Mouse (Mus musculus): ENCODE data around the gene Fam107b. TPM values are rescaled to one million over a fixed set of nuclear protein-coding genes. Genes with fewer than 3 reads are reported as not detected.
"Not testable (repeated sequence)": the region's sequence is repeated elsewhere in the genome, so short reads cannot be mapped to it uniquely, and the experiment has no call there.

Gene Fam107b
- total RNA-seq, 2 experiments from 2014 or later = 6.7 to 7.5 TPM

GRCm38 (mm10) chr2:3657376-3657775, 87.1 kb downstream of the Fam107b start:
- no peak for DNase-seq
- intact Hi-C loops (cut with DNase I) = no loop called here

- DNase-seq = peak; percentile 8 to 24
- intact Hi-C loops (cut with DNase I) = no loop called here
Measured at GRCm38 (mm10) chr2:3657811-3658730, 87.8 kb downstream of the Fam107b start.

- DNase-seq = no peak
- intact Hi-C loops (cut with DNase I) = no loop called here
Measured at GRCm38 (mm10) chr2:3658900-3659299, 88.6 kb downstream of the Fam107b start.

- intact Hi-C loops (cut with DNase I) = no loop called here
- no peak for DNase-seq
Measured at GRCm38 (mm10) chr2:3659300-3659910, 89.1 kb downstream of the Fam107b start.

- no peak for DNase-seq
- intact Hi-C loops (cut with DNase I) = no loop called here
Measured at GRCm38 (mm10) chr2:3664086-3664485, 93.8 kb downstream of the Fam107b start.

GRCm38 (mm10) chr2:3668682-3669081, 98.4 kb downstream of the Fam107b start:
- peak; percentile 16 to 31 for DNase-seq
- intact Hi-C loops (cut with DNase I) = no loop called here

- intact Hi-C loops (cut with DNase I) = no loop called here
- DNase-seq = no peak
Measured at GRCm38 (mm10) chr2:3669646-3670045, 99.4 kb downstream of the Fam107b start.

GRCm38 (mm10) chr2:3672654-3673367, 102.5 kb downstream of the Fam107b start:
- intact Hi-C loops (cut with DNase I) = no loop called here
- DNase-seq = no peak

- intact Hi-C loops (cut with DNase I) = no loop called here
- DNase-seq = no peak
Measured at GRCm38 (mm10) chr2:3675481-3675880, 105.2 kb downstream of the Fam107b start.

GRCm38 (mm10) chr2:3682699-3683098, 112.4 kb downstream of the Fam107b start:
- intact Hi-C loops (cut with DNase I) = no loop called here
- DNase-seq = no peak

- DNase-seq = no peak
- intact Hi-C loops (cut with DNase I) = no loop called here
Measured at GRCm38 (mm10) chr2:3683343-3683742, 113.1 kb downstream of the Fam107b start.

GRCm38 (mm10) chr2:3683751-3684229, 113.5 kb downstream of the Fam107b start:
- no peak for DNase-seq
- intact Hi-C loops (cut with DNase I) = no loop called here

GRCm38 (mm10) chr2:3690221-3690620, 119.9 kb downstream of the Fam107b start:
- intact Hi-C loops (cut with DNase I) = no loop called here

GRCm38 (mm10) chr2:3692833-3693232, 122.5 kb downstream of the Fam107b start:
- intact Hi-C loops (cut with DNase I) = no loop called here
- DNase-seq = no peak

More at GRCm38 (mm10) chr2:3690221-3690620, 119.9 kb downstream of the Fam107b start:
- no peak for DNase-seq

GRCm38 (mm10) chr2:3695900-3696299, 125.6 kb downstream of the Fam107b start:
- intact Hi-C loops (cut with DNase I) = no loop called here
- DNase-seq = no peak

GRCm38 (mm10) chr2:3700368-3700767, 130.1 kb downstream of the Fam107b start:
- DNase-seq = no peak
- intact Hi-C loops (cut with DNase I) = no loop called here

GRCm38 (mm10) chr2:3702640-3703190, 132.4 kb downstream of the Fam107b start:
- intact Hi-C loops (cut with DNase I) = no loop called here

GRCm38 (mm10) chr2:3703806-3704205, 133.5 kb downstream of the Fam107b start:
- no peak for DNase-seq

More at GRCm38 (mm10) chr2:3702640-3703190, 132.4 kb downstream of the Fam107b start:
- DNase-seq = no peak

GRCm38 (mm10) chr2:3704311-3705162, 134.2 kb downstream of the Fam107b start:
- DNase-seq = no peak
- intact Hi-C loops (cut with DNase I) = no loop called here

More at GRCm38 (mm10) chr2:3703806-3704205, 133.5 kb downstream of the Fam107b start:
- intact Hi-C loops (cut with DNase I) = no loop called here

- DNase-seq; intact Hi-C loops (cut with DNase I): not testable (repeated sequence)
Measured at GRCm38 (mm10) chr2:3705283-3705682, 135.0 kb downstream of the Fam107b start.

Measured in heart, postnatal 36 days (tissue).